Mouse (Mus musculus) kidney, adult 2 months (tissue): ENCODE measurements around the gene Vav3.

Experiments
- CTCF ChIP-seq: fragments of 200-500 bp; conservative IDR thresholded peaks from 2 replicates; pipeline ENCODE4 v1.5.1; 2011; ENCODE audit warnings: low read depth, mild to moderate bottlenecking, control low read depth, low read length, moderate library complexity, mixed read lengths; ENCODE audit not compliant: insufficient read depth, insufficient read length
- POLR2A ChIP-seq: fragments of 200-500 bp; IDR thresholded peaks from one replicate; pipeline ENCODE4 v1.6.1; 2011; ENCODE audit warnings: low read depth, low read length, control low read depth

DNA sequence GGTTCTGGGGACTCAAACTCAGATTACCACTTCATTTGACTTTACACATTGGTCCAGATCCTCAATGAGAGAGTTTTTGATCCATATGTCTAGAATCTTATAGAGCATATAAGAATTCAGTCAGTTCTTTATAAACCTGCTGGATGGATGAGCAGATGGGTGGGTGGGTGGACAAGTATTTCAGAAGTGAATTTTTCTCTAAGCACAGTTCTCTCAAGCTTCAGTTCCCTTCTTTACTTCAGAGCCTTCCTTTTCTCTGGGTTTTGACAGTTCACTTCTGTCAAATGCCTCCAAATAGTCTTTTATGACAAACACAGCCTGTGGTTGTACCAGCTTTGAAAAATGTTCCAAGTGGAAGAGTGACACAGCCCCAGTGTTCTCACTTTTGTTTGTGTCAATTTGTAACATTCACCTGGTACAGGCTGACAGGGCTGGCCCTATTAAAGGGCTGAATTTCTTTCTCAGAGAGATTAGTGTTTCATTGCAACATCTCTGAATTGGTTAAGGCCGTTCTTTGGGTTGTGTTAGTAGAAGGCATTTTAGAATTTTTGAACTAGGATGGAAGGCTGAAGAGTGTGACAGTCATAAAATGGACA lies 159.5 kb downstream of the Vav3 start:
- TF ChIP-seq POLR2A (no peak), CTCF (no peak)
